Mouse (Mus musculus): ENCODE results near the gene Tecpr2. TPM values are rescaled to one million over a fixed set of nuclear protein-coding genes. Genes with fewer than 3 reads are reported as not detected.

Gene Tecpr2
- polyA plus RNA-seq, 2 experiments, result 1.1 to 2.3 TPM

DNA sequence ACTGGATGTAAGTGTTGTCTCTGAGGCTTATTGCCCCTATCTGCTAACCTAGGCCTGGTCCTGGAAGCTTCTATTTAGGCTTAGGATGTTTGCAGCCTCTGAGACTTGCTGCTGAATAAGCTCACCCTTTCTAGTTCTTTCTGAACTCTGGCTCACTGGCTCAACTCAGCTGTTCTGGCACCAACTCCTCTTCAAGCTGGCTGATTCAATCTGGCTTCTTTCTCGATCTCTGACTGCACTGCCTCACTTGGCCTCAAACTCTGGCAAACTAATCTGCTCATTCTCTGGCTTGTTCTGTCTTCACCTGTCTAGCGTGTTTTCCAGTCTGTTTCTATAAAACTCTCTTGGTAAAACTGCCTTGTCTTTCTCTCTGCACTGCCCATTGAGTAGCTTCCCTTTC is 13.7 kb upstream of the Tecpr2 start:
- peaks cover 30% of the 10 kb centered on the region for H3K36me3 ChIP-seq (replicated peaks; ENCODE audit: control insufficient read depth, insufficient read depth, low read depth)
- no peak overlapping the region for H3K4me3 ChIP-seq (ENCODE audit: insufficient read depth in 1 of 2, low read depth in 2 of 2, low read length in 2 of 2)
- H3K9ac ChIP-seq (replicated peaks), result no peak overlapping the region
- DNase-seq (ENCODE audit: low read depth in 3 of 3, low spot score in 3 of 3) (no peak), ATAC-seq (ENCODE audit: insufficient read depth) (no peak)
- H3K4me1 ChIP-seq (replicated peaks; ENCODE audit: control insufficient read depth in 2 of 2, insufficient read depth in 2 of 2, low read length in 1 of 2), result peaks cover 3 to 6% of the 10 kb centered on the region in 2 experiments
- no peak overlapping the region for H3K27ac ChIP-seq
- H3K4me2 ChIP-seq (ENCODE audit: low read depth), result no peak overlapping the region
- no peaks in the 10 kb centered on the region for H3K27me3 ChIP-seq (ENCODE audit: control insufficient read depth, insufficient read depth, low read length)
- H3K9me3 ChIP-seq (ENCODE audit: control insufficient read depth, low read length), result no peaks in the 10 kb centered on the region
- TF ChIP-seq EP300 (IDR thresholded peaks at IDR 0.05; ENCODE audit: low read depth) (no peak), CTCF (IDR thresholded peaks at IDR 0.05; ENCODE audit: low read depth) (no peak)
- WGBS (ENCODE audit: insufficient replicate concordance), result 70% methylated on average over 2 of the region's 2 CpGs

DNA sequence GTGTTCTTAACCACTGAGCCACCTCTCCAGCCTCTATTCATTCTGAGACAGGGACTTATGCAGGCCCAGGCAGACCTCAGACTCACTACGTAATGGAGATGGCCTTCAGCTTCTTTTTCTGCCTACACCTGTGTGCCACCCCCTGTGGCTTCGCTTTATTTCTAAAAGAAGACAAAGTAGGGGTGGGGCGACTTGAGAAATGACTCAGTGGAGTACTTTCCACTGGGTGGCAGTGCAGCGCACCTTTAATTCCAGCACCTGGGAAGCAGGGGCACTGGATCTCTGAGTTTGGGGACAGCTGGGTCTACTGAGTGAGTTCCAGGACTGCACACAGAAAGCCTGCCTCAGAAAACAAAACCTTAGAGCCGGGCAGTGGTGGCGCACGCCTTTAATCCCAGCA is 6.8 kb upstream of the Tecpr2 start:
- TF ChIP-seq CTCF (IDR thresholded peaks at IDR 0.05; ENCODE audit: low read depth), result 0 out of 2 replicates have a peak, but pooled peaks have one; percentile 32
- no peak for TF ChIP-seq EP300 (IDR thresholded peaks at IDR 0.05; ENCODE audit: low read depth)
- no peaks in the 10 kb centered on the region for H3K9me3 ChIP-seq (ENCODE audit: control insufficient read depth, low read length)
- peaks cover 38% of the 10 kb centered on the region for H3K36me3 ChIP-seq (replicated peaks; ENCODE audit: control insufficient read depth, insufficient read depth, low read depth)
- H3K4me3 ChIP-seq (ENCODE audit: insufficient read depth in 1 of 2, low read depth in 2 of 2, low read length in 2 of 2), result no peak overlapping the region
- H3K27ac ChIP-seq, result no peak overlapping the region
- no peak overlapping the region for H3K4me2 ChIP-seq (ENCODE audit: low read depth)
- no peak for ATAC-seq (ENCODE audit: insufficient read depth)
- 83% methylated on average over 7 of the region's 7 CpGs for WGBS (ENCODE audit: insufficient replicate concordance)
- no peak overlapping the region for H3K9ac ChIP-seq (replicated peaks)
- no peak for DNase-seq (ENCODE audit: low read depth in 3 of 3, low spot score in 3 of 3)
- H3K27me3 ChIP-seq (ENCODE audit: control insufficient read depth, insufficient read depth, low read length), result no peaks in the 10 kb centered on the region
- 0 out of 4 replicates have a peak, but pooled peaks cover 0 to 4% of the 10 kb centered on the region in 2 experiments for H3K4me1 ChIP-seq (replicated peaks; ENCODE audit: control insufficient read depth in 2 of 2, insufficient read depth in 2 of 2, low read length in 1 of 2)

DNA sequence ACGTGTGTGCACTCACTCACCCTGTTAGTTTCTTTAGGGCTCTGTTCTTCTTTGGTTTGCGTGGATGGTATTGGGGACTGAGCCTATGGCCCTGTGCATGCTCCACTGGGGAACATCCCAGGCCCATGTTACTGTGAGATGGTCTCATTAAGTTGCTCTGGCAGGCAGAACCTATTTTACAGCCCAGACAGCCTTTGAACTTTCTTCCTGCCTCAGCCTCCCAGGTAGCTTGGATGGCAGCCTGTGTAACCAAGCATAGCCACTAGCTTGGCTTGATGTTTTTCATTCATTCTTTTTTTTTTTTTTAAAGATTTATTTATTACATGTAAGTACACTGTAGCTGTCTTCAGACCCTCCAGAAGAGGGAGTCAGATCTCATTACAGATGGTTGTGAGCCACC is 3.8 kb upstream of the Tecpr2 start:
- Histone ChIP-seq H3K9me3 (ENCODE audit: control insufficient read depth, low read length) (no peaks in the 10 kb centered on the region), H3K27me3 (ENCODE audit: control insufficient read depth, insufficient read depth, low read length) (no peaks in the 10 kb centered on the region), H3K4me1 (replicated peaks; ENCODE audit: control insufficient read depth in 2 of 2, insufficient read depth in 2 of 2, low read length in 1 of 2) (peaks cover 4 to 16% of the 10 kb centered on the region in 2 experiments), H3K36me3 (replicated peaks; ENCODE audit: control insufficient read depth, insufficient read depth, low read depth) (peaks cover 18% of the 10 kb centered on the region), H3K9ac (replicated peaks) (peak overlapping the region; percentile 7), H3K4me3 (ENCODE audit: insufficient read depth in 1 of 2, low read depth in 2 of 2, low read length in 2 of 2) (no peak overlapping the region), H3K4me2 (ENCODE audit: low read depth) (no peak overlapping the region), H3K27ac (no peak overlapping the region)
- 85% methylated on average over 2 of the region's 2 CpGs for WGBS (ENCODE audit: insufficient replicate concordance)
- DNase-seq (ENCODE audit: low read depth in 3 of 3, low spot score in 3 of 3) (no peak), ATAC-seq (ENCODE audit: insufficient read depth) (no peak)
- TF ChIP-seq CTCF (IDR thresholded peaks at IDR 0.05; ENCODE audit: low read depth) (no peak), EP300 (IDR thresholded peaks at IDR 0.05; ENCODE audit: low read depth) (no peak)

DNA sequence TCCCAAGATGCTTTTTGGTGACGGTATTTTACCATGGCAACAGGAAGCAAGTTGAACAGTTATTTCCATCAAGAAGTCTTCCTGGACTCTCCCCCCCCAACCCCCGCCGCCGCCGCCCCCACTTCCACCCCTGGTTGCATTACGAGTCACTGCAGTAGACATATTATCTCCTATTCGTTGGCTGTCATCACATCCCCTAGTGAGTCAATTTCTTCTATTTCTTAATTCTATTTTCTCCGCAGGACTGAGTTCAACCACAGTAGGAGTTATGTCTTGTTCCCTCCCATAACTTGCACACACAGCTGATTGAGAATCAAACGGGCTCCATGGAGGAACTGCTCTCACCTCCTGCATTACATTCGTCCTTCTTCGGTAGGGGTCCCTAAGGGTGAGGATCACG is 958 bp upstream of the Tecpr2 start:
- TF ChIP-seq CTCF (IDR thresholded peaks at IDR 0.05; ENCODE audit: low read depth) (no peak), EP300 (IDR thresholded peaks at IDR 0.05; ENCODE audit: low read depth) (no peak)
- Histone ChIP-seq H3K36me3 (replicated peaks; ENCODE audit: control insufficient read depth, insufficient read depth, low read depth) (peaks cover 5% of the 10 kb centered on the region), H3K27ac (0 out of 2 replicates have a peak overlapping the region, but pooled peaks have one; percentile 19), H3K27me3 (ENCODE audit: control insufficient read depth, insufficient read depth, low read length) (no peaks in the 10 kb centered on the region), H3K4me2 (ENCODE audit: low read depth) (peak overlapping the region; percentile 93), H3K9ac (replicated peaks) (peak overlapping the region; percentile 84), H3K9me3 (ENCODE audit: control insufficient read depth, low read length) (no peaks in the 10 kb centered on the region), H3K4me1 (replicated peaks; ENCODE audit: control insufficient read depth in 2 of 2, insufficient read depth in 2 of 2, low read length in 1 of 2) (peaks cover 10 to 27% of the 10 kb centered on the region in 2 experiments), H3K4me3 (ENCODE audit: insufficient read depth in 1 of 2, low read depth in 2 of 2, low read length in 2 of 2) (peak overlapping the region; percentile 62 to 98)
- ATAC-seq (ENCODE audit: insufficient read depth), result no peak
- WGBS (ENCODE audit: insufficient replicate concordance), result 19% methylated on average over 12 of the region's 12 CpGs
- DNase-seq (ENCODE audit: low read depth in 3 of 3, low spot score in 3 of 3), result no peak

DNA sequence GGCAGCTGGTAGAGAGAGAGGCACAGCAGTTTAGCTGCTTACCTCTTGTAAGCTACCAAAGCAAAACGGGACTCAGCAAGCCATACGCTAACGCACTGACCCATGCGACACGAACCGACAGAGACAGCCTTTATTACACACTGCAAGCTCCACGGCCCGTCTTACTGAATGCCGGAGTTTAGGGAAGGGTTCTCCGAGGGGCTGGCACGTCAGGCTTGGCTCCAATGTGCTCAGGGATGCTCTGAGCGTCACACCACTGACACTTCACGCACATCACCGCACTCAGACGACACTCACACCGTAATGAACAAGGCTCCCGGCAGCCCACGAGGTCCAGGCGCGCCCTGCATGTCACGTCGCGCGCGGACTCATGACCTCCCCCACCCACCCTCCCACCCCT is 458 bp upstream of the Tecpr2 start:
- peak; percentile 21 for ATAC-seq (ENCODE audit: insufficient read depth)

More for the DNA sequence above, 458 bp upstream of the Tecpr2 start:
- H3K4me3 ChIP-seq (ENCODE audit: insufficient read depth in 1 of 2, low read depth in 2 of 2, low read length in 2 of 2), result peak overlapping the region; percentile 62 to 98
- DNase-seq (ENCODE audit: low read depth in 3 of 3, low spot score in 3 of 3), result no peak
- H3K27ac ChIP-seq, result peak overlapping the region; percentile 19
- H3K36me3 ChIP-seq (replicated peaks; ENCODE audit: control insufficient read depth, insufficient read depth, low read depth), result peaks cover 5% of the 10 kb centered on the region
- WGBS (ENCODE audit: insufficient replicate concordance), result under 1% methylated on average over 25 of the region's 25 CpGs
- H3K4me1 ChIP-seq (replicated peaks; ENCODE audit: control insufficient read depth in 2 of 2, insufficient read depth in 2 of 2, low read length in 1 of 2), result peaks cover 10 to 27% of the 10 kb centered on the region in 2 experiments
- H3K27me3 ChIP-seq (ENCODE audit: control insufficient read depth, insufficient read depth, low read length), result no peaks in the 10 kb centered on the region
- peak overlapping the region; percentile 84 for H3K9ac ChIP-seq (replicated peaks)
- H3K9me3 ChIP-seq (ENCODE audit: control insufficient read depth, low read length), result no peaks in the 10 kb centered on the region
- TF ChIP-seq CTCF (IDR thresholded peaks at IDR 0.05; ENCODE audit: low read depth) (no peak), EP300 (IDR thresholded peaks at IDR 0.05; ENCODE audit: low read depth) (no peak)
- peak overlapping the region; percentile 93 for H3K4me2 ChIP-seq (ENCODE audit: low read depth)
